Mouse (Mus musculus): ENCODE data around the gene Spink2. TPM values are rescaled to one million over a fixed set of nuclear protein-coding genes. Genes with fewer than 3 reads are reported as not detected.
"Not testable (repeated sequence)": the region's sequence is repeated elsewhere in the genome, so short reads cannot be mapped to it uniquely, and the experiment has no call there.

The Spink2 gene
- polyA plus RNA-seq, 1 experiment = not detected

GRCm38 (mm10) chr5:77228986-77229385 lies 17.7 kb upstream of the Spink2 start:
- Histone ChIP-seq H3K4me1 (ENCODE audit: control insufficient read depth, insufficient read depth, insufficient read length, low read length) (no peaks in the 10 kb centered on the region), H3K4me3 (ENCODE audit: insufficient read depth, low read depth, low read length) (no peak overlapping the region)

DNA sequence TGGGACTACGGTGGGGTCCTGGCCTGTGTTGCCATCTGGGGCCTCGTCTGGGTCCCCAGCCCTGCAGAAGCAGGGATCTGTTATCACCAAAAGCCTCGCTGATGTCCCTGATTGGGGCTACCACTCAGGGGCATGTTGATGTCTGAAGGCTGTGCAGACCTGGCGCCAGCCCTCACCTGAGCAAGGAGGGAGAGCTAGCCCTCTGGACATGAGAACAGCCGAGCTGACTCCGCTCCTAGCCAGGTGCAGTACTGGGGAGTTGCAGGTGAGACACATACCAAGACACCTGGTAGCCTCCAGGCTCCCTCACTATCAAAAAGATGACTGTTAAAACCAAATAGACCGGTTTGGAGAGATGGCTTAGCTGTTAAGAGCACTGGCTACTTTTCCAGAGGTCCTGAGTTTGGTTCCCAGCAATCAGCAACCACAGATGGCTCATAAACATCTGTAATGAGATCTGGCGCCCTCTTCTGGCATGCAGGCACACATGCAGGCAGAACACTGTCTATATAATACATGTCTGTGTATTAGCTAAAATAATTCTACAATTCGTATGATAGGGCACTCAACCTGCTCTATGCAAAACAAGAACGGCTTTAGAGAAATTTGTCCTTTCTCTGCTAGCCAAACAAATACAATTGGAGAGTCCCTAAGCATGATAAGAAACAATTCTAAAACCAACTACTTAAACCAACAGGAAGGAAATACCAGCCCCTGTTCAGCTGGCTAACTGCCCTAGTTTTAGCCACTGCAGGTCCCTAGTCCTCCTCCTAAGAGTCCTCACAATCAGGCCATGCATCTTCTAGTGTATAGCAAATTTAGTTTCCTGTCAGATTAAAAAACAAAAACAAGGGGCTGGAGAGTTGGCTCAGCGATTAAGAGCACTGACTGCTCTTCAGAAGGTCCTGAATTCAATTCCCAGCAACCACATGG lies 12.0 kb upstream of the Spink2 start:
- Histone ChIP-seq H3K27ac (replicated peaks; ENCODE audit: low read depth, low read length) (no peak overlapping the region), H3K4me1 (ENCODE audit: control insufficient read depth, insufficient read depth, insufficient read length, low read length) (no peaks in the 10 kb centered on the region), H3K4me3 (ENCODE audit: insufficient read depth, low read depth, low read length) (no peak overlapping the region)

More at GRCm38 (mm10) chr5:77228986-77229385, 17.7 kb upstream of the Spink2 start:
- H3K27ac ChIP-seq (replicated peaks; ENCODE audit: low read depth, low read length) = no peak overlapping the region

DNA sequence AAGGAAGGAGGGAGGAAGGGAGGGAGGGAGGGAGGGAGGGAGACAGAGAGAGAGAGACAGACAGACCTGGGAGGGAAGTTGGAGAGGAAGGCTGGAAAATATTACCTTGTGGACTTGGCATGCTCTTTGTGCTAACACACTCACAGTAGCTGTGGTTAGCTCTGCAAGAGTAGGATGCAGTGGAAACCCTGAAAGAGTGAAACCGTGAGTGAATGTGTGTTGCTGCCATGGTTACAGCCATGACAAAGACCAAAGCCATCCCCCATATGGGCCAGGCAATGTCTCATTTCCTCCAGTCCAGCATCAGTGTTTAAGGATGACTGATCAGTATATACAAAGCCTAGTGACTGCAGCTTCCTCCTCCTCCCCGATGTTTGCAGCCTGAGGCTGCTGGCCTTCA lies 6.5 kb upstream of the Spink2 start:
- Histone ChIP-seq H3K4me3 (ENCODE audit: insufficient read depth, low read depth, low read length) (no peak overlapping the region), H3K27ac (replicated peaks; ENCODE audit: low read depth, low read length) (no peak overlapping the region)

DNA sequence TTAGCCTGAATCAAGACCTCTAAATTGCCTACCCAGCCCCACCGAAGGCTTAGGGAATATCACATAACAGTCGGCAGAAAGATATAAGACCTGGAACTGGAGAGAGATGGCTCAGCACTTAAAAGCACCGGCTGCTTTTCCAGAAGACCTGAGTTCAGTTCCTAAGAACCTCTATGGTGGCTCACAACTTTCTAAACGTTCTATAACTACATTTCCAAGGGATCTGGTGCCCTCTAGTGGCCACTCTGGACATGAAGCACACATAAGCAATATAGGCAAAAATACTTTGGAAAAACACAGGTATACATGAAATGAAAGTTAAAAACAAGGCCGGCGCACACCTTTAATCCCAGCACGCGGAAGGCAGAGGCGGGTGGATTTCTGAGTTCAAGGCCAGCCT lies 5.9 kb upstream of the Spink2 start:
- no peaks in the 10 kb centered on the region for H3K4me1 ChIP-seq (ENCODE audit: control insufficient read depth, insufficient read depth, insufficient read length, low read length)
- no peak overlapping the region for H3K4me3 ChIP-seq (ENCODE audit: insufficient read depth, low read depth, low read length)
- no peak overlapping the region for H3K27ac ChIP-seq (replicated peaks; ENCODE audit: low read depth, low read length)

More for the DNA sequence above, 6.5 kb upstream of the Spink2 start:
- H3K4me1 ChIP-seq (ENCODE audit: control insufficient read depth, insufficient read depth, insufficient read length, low read length) = no peaks in the 10 kb centered on the region

GRCm38 (mm10) chr5:77206134-77206533 lies 5.1 kb downstream of the Spink2 start:
- no peak overlapping the region for H3K27ac ChIP-seq (replicated peaks; ENCODE audit: low read depth, low read length)
- no peaks in the 10 kb centered on the region for H3K4me1 ChIP-seq (ENCODE audit: control insufficient read depth, insufficient read depth, insufficient read length, low read length)
- H3K4me3 ChIP-seq (ENCODE audit: insufficient read depth, low read depth, low read length) = no peak overlapping the region

- no peak overlapping the region for H3K27ac ChIP-seq (replicated peaks; ENCODE audit: low read depth, low read length)
- H3K4me1 ChIP-seq (ENCODE audit: control insufficient read depth, insufficient read depth, insufficient read length, low read length) = no peaks in the 10 kb centered on the region
- H3K4me3 ChIP-seq (ENCODE audit: insufficient read depth, low read depth, low read length) = no peak overlapping the region
Measured at GRCm38 (mm10) chr5:77202238-77202637, 9.0 kb downstream of the Spink2 start.

DNA sequence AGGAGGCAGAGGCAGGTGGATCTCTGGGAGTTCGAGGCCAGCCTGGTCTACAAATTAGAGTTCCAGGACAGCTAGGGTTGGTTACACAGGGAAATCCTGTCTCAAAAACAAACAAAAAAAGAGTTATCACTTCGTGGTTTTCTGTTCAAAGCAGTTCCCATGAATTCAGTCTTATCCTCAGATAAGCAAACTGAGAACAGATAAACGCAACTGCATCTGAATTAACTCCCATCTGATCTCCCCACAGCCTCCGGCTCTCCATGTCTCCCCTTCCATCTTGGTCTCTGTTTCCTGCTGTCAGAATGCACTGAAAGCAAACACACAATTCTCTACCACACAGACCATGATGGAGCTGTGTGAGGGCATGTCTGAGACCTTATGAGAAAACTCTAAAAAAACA lies 10.6 kb downstream of the Spink2 start:
- no peak overlapping the region for H3K27ac ChIP-seq (replicated peaks; ENCODE audit: low read depth, low read length)

DNA sequence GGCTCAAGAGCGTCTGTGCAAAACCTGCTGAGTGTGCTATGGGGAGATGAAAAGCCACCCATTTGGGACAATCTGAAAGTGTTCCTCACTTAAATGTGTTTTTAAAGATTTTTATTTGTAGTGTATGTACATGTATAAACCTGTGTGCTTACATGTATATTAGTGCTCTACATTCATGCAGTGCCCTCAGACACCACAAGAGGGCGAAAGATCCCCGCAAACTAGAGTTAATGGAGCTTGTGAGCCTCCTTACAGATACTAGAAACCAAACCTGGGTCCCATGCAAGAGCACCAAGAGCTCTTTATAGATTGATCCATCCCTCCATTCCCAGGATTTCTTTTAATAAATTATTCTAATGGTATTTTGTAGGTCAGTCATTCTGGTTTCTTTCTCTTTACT lies 17.3 kb downstream of the Spink2 start:
- no peak overlapping the region for H3K27ac ChIP-seq (replicated peaks; ENCODE audit: low read depth, low read length)
- no peak overlapping the region for H3K4me3 ChIP-seq (ENCODE audit: insufficient read depth, low read depth, low read length)
- no peaks in the 10 kb centered on the region; the same call in 1 of the 2 replicates for H3K4me1 ChIP-seq (ENCODE audit: control insufficient read depth, insufficient read depth, insufficient read length, low read length)

More for the DNA sequence above, 10.6 kb downstream of the Spink2 start:
- no peaks in the 10 kb centered on the region for H3K4me1 ChIP-seq (ENCODE audit: control insufficient read depth, insufficient read depth, insufficient read length, low read length)
- no peak overlapping the region for H3K4me3 ChIP-seq (ENCODE audit: insufficient read depth, low read depth, low read length)

GRCm38 (mm10) chr5:77193266-77193665 lies 18.0 kb downstream of the Spink2 start:
- Histone ChIP-seq H3K4me1 (ENCODE audit: control insufficient read depth, insufficient read depth, insufficient read length, low read length) (no peaks in the 10 kb centered on the region; the same call in 1 of the 2 replicates), H3K4me3 (ENCODE audit: insufficient read depth, low read depth, low read length) (no peak overlapping the region), H3K27ac (replicated peaks; ENCODE audit: low read depth, low read length) (no peak overlapping the region)

DNA sequence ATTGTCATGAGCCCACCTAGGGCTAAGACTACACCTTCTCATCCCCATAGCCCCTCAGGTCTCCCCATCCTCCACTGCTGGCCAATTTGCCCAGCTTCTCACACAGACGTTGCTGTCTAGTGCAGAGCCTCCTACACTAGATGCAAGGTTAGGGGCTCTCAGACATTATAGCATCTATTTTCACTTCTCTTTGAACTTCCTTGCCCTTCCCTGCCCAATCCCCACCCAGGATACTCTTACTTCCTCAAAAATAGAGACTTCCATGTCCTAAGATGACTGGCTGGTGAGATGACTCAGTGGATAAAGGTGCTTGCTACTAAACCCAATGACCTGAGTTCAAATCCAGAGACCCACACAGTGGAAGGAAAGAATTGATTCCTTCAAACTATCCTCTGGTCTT lies 19.6 kb downstream of the Spink2 start:
- Histone ChIP-seq H3K4me1 (ENCODE audit: control insufficient read depth, insufficient read depth, insufficient read length, low read length) (no peaks in the 10 kb centered on the region; the same call in 1 of the 2 replicates), H3K4me3 (ENCODE audit: insufficient read depth, low read depth, low read length) (no peak overlapping the region), H3K27ac (replicated peaks; ENCODE audit: low read depth, low read length) (no peak overlapping the region)

GRCm38 (mm10) chr5:77191106-77191505 lies 20.2 kb downstream of the Spink2 start:
- no peak overlapping the region for H3K27ac ChIP-seq (replicated peaks; ENCODE audit: low read depth, low read length)
- H3K4me3 ChIP-seq (ENCODE audit: insufficient read depth, low read depth, low read length) = no peak overlapping the region
- no peaks in the 10 kb centered on the region; the same call in 1 of the 2 replicates for H3K4me1 ChIP-seq (ENCODE audit: control insufficient read depth, insufficient read depth, insufficient read length, low read length)

GRCm38 (mm10) chr5:77188738-77189137 lies 22.5 kb downstream of the Spink2 start:
- H3K4me1 ChIP-seq (ENCODE audit: control insufficient read depth, insufficient read depth, insufficient read length, low read length) = no peaks in the 10 kb centered on the region; the same call in 1 of the 2 replicates

DNA sequence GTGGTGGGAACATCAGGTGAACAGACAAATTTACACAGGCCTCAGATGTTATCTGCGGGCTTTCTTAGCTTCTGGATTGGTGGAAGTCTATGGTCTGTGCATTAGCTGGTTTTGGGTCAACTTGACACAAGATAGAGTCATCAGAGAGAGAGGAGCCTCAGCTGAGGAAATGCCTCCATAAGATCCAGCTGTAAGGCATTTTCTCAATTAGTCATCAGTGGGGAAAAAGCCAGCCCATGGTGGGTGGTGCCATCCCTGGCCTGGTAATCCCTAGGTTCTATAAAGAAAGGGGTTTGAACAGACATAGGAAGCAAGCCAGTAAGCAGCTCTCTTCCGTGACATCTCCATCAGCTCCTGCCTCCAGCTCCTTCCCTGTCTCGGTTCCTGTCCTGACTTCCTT lies 25.9 kb downstream of the Spink2 start:
- Histone ChIP-seq H3K27ac (replicated peaks; ENCODE audit: low read depth, low read length) (no peak overlapping the region), H3K4me1 (ENCODE audit: control insufficient read depth, insufficient read depth, insufficient read length, low read length) (no peaks in the 10 kb centered on the region), H3K4me3 (ENCODE audit: insufficient read depth, low read depth, low read length) (no peak overlapping the region)

More at GRCm38 (mm10) chr5:77188738-77189137, 22.5 kb downstream of the Spink2 start:
- H3K4me3 ChIP-seq (ENCODE audit: insufficient read depth, low read depth, low read length) = no peak overlapping the region
- H3K27ac ChIP-seq (replicated peaks; ENCODE audit: low read depth, low read length) = no peak overlapping the region

DNA sequence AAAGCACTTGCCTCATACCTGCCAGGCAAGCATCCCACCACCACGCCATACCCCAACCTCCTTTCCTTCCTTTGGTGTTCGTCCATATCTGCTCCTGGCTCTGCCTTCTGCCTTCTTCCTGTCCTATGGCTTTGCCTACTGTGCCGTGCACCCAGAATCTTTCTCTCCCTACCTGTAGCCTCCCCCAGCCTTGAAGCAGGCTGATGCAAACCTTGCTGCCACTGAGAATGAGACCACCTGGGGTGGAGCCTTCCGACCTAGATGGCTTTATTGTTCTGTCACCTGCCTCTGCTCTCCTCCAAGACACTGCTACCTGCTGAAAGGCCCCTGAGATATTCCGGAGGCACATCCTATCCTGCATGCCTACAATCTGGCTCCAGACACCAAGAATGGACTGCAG lies 27.4 kb downstream of the Spink2 start:
- not testable (repeated sequence) for H3K27ac ChIP-seq (replicated peaks; ENCODE audit: low read depth, low read length); H3K4me3 ChIP-seq (ENCODE audit: insufficient read depth, low read depth, low read length); H3K4me1 ChIP-seq (ENCODE audit: control insufficient read depth, insufficient read depth, insufficient read length, low read length)

DNA sequence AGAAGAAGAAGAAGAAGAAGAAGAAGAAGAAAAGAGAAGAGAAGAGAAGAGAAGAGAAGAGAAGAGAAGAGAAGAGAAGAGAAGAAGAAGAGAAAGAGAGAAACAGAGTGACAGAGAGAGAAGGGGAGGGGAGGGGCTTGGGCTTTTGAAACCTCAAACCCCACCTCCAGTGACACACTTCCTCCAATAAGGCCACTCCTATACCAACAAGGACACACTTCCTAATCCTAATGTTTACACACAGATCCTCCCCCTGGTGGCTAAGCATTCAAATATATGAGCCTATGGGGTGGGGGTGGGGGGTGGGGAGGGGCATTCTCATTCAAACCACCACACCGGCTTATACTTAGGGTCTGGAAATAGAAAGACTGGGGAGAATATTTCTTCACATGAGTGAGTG lies 27.9 kb downstream of the Spink2 start:
- H3K27ac ChIP-seq (replicated peaks; ENCODE audit: low read depth, low read length) = no peak overlapping the region

GRCm38 (mm10) chr5:77181508-77181907 lies 29.8 kb downstream of the Spink2 start:
- Histone ChIP-seq H3K4me1 (ENCODE audit: control insufficient read depth, insufficient read depth, insufficient read length, low read length) (no peaks in the 10 kb centered on the region), H3K4me3 (ENCODE audit: insufficient read depth, low read depth, low read length) (no peak overlapping the region), H3K27ac (replicated peaks; ENCODE audit: low read depth, low read length) (no peak overlapping the region)

More for the DNA sequence above, 27.9 kb downstream of the Spink2 start:
- Histone ChIP-seq H3K4me3 (ENCODE audit: insufficient read depth, low read depth, low read length) (no peak overlapping the region), H3K4me1 (ENCODE audit: control insufficient read depth, insufficient read depth, insufficient read length, low read length) (no peaks in the 10 kb centered on the region)

Measured in brown adipose tissue, adult 24 weeks (tissue).